Mouse (Mus musculus) liver, embryonic 14.5 days (tissue): ENCODE data around the gene Pnldc1. TPM values are rescaled to one million over a fixed set of nuclear protein-coding genes. Genes with fewer than 3 reads are reported as not detected.

Source experiments
- ATAC-seq: fragments of 200-750 bp; cut with Nextera tagmentation; 2 replicates; pipeline ENCODE4 v1.8.0; 2017; ENCODE audit warnings: moderate number of reproducible peaks, mild to moderate bottlenecking, moderate library complexity; ENCODE audit not compliant: insufficient read depth
- DNase-seq, 3 experiments: peaks; one replicate each; pipeline ENCODE4 v3.0.0-alpha.2; 2012 to 2013; ENCODE audit warnings: low read depth in 3 of 3, low spot score in 3 of 3
- H3K27ac ChIP-seq: fragments of 300-500 bp; sonication (generic); 2 replicates; pipeline ENCODE4 v1.5.1; 2014; ENCODE audit warnings: moderate library complexity, mild to moderate bottlenecking, control low read depth, inconsistent platforms
- H3K27me3 ChIP-seq: fragments of 300-500 bp; sonication (generic); 2 replicates; pipeline ENCODE4 v1.6.1; 2014; ENCODE audit warnings: mild to moderate bottlenecking, low read length, moderate library complexity; ENCODE audit not compliant: control insufficient read depth, insufficient read depth
- H3K36me3 ChIP-seq: fragments of 300-500 bp; sonication (generic); replicated peaks from 2 replicates; pipeline ENCODE4 v1.6.1; 2014; ENCODE audit warnings: low read depth; ENCODE audit not compliant: control insufficient read depth, insufficient read depth
- H3K4me1 ChIP-seq, 2 experiments: fragments of 200-500 bp in 1 of 2; fragments of 300-500 bp in 1 of 2; sonication (generic) in 1 of 2; replicated peaks; 2 replicates each; pipeline ENCODE4 v1.6.1; 2012 to 2014; ENCODE audit warnings: antibody characterized with exemption in 1 of 2, inconsistent platforms in 1 of 2, low read length in 1 of 2; ENCODE audit not compliant: control insufficient read depth in 2 of 2, insufficient read depth in 2 of 2
- H3K4me2 ChIP-seq: fragments of 300-500 bp; sonication (generic); 2 replicates; pipeline ENCODE4 v1.6.1; 2014; ENCODE audit warnings: low read depth, mild to moderate bottlenecking, control low read depth, moderate library complexity
- H3K4me3 ChIP-seq, 2 experiments: fragments of 200-500 bp in 1 of 2; fragments of 300-500 bp in 1 of 2; sonication (generic) in 1 of 2; 2 replicates each; pipeline ENCODE4 v1.5.1; 2012 to 2014; ENCODE audit warnings: low read depth in 2 of 2, low read length in 2 of 2, mild to moderate bottlenecking in 2 of 2, control low read depth in 1 of 2, inconsistent platforms in 1 of 2, moderate library complexity in 1 of 2; ENCODE audit not compliant: insufficient read depth in 1 of 2
- H3K9ac ChIP-seq: fragments of 300-500 bp; sonication (generic); replicated peaks from 2 replicates; pipeline ENCODE4 v1.6.1; 2014; ENCODE audit warnings: mild to moderate bottlenecking, control low read depth, moderate library complexity
- H3K9me3 ChIP-seq: fragments of 300-500 bp; sonication (generic); 2 replicates; pipeline ENCODE4 v1.6.1; 2016; ENCODE audit warnings: low read length, mixed read lengths; ENCODE audit not compliant: control insufficient read depth
- CTCF ChIP-seq: IDR thresholded peaks from 2 replicates; pipeline ENCODE4 v1.5.1; 2016; ENCODE audit warnings: antibody characterized with exemption, low read depth, control low read depth
- EP300 ChIP-seq: IDR thresholded peaks from 2 replicates; pipeline ENCODE4 v1.6.1; 2016; ENCODE audit warnings: antibody characterized with exemption, low read depth
- WGBS: fragments of 180-500 bp; shearing (Covaris S2); extraction: QIAGEN DNeasy Blood & Tissue Kit; methylation state at CpG from one replicate; pipeline ENCODE4 v1.1.7; 2014; ENCODE audit not compliant: insufficient replicate concordance; 5-methylcytosine and 5-hydroxymethylcytosine counted together
- microRNA-seq: library from miRNA; unstranded; fragments of <30 nt; microRNA quantifications from one replicate; pipeline ENCODE4, GENCODE M21; 2016
- polyA plus RNA-seq, 2 experiments: library from polyadenylated mRNA; depleted of rRNA in 1 of 2; stranded (reverse) in 1 of 2; unstranded in 1 of 2; fragments of >200 nt; fragmentation: Nextera tagmentation in 1 of 2; extraction: Ambion mirVana in 1 of 2; gene quantifications; 2 replicates each; pipeline versions ENCODE4 v1.2.1 to v1.2.3; 2012 to 2014

The Pnldc1 gene
- polyA plus RNA-seq, 2 experiments, result 0.44 to 0.50 TPM

GRCm38 (mm10) chr17:12843826-12844225 lies 66.2 kb downstream of the Pnldc1 start:
- DNase-seq, result no peak
- H3K4me1 ChIP-seq, result no peaks in the 10 kb centered on the region
- TF ChIP-seq EP300 (no peak), CTCF (no peak)
- H3K4me3 ChIP-seq, result no peak overlapping the region
- no peak overlapping the region for H3K27ac ChIP-seq
- H3K36me3 ChIP-seq, result no peaks in the 10 kb centered on the region
- ATAC-seq, result no peak
- WGBS, result 32% methylated on average over 6 of the region's 6 CpGs
- H3K9ac ChIP-seq, result no peak overlapping the region
- H3K9me3 ChIP-seq, result no peaks in the 10 kb centered on the region
- no peak overlapping the region for H3K4me2 ChIP-seq
- H3K27me3 ChIP-seq, result no peaks in the 10 kb centered on the region

GRCm38 (mm10) chr17:12839475-12840267 lies 70.4 kb downstream of the Pnldc1 start:
- H3K9ac ChIP-seq, result no peak overlapping the region
- no peak overlapping the region for H3K4me3 ChIP-seq
- H3K36me3 ChIP-seq, result no peaks in the 10 kb centered on the region
- no peak overlapping the region for H3K27ac ChIP-seq
- no peak for TF ChIP-seq CTCF
- TF ChIP-seq EP300, result no peak
- WGBS, result 53% methylated on average over 10 of the region's 10 CpGs
- H3K27me3 ChIP-seq, result no peaks in the 10 kb centered on the region; the same call in 1 of the 2 replicates
- H3K4me1 ChIP-seq, result no peaks in the 10 kb centered on the region
- ATAC-seq, result no peak
- no peak overlapping the region for H3K4me2 ChIP-seq
- H3K9me3 ChIP-seq, result no peaks in the 10 kb centered on the region
- no peak for DNase-seq

Small RNAs within 50 kb of the gene (microRNA-seq; reads per million reads assigned to microRNA genes)
- gene Gm24085, result not detected

Other genes with a start within 250 kb of the Pnldc1 start
- not detected in 2 replicates for gene Slc22a1, start 234.4 kb downstream of the Pnldc1 start, polyA plus RNA-seq (2012; rRNA removed)
- 0.11 TPM in 1 of 2 replicates, not detected in the other for gene Slc22a1, start 234.4 kb downstream of the Pnldc1 start, polyA plus RNA-seq (2014; fragmentation: Nextera tagmentation; extraction: Ambion mirVana)
- 9.5 and 12.6 TPM in 2 replicates for gene Igf2r, start 140.6 kb downstream of the Pnldc1 start, polyA plus RNA-seq (2012; rRNA removed)
- 12.8 and 14.8 TPM in 2 replicates for gene Igf2r, start 140.6 kb downstream of the Pnldc1 start, polyA plus RNA-seq (2014; fragmentation: Nextera tagmentation; extraction: Ambion mirVana)
- gene Mas1, start 42.1 kb downstream of the Pnldc1 start, polyA plus RNA-seq (2012; rRNA removed), result 0.08 and 0.16 TPM in 2 replicates
- not detected in 2 replicates for gene Mas1, start 42.1 kb downstream of the Pnldc1 start, polyA plus RNA-seq (2014; fragmentation: Nextera tagmentation; extraction: Ambion mirVana)
- gene Mrgprh, start 34.2 kb downstream of the Pnldc1 start, polyA plus RNA-seq (2012; rRNA removed), result not detected in 2 replicates
- not detected in 2 replicates for gene Mrgprh, start 34.2 kb downstream of the Pnldc1 start, polyA plus RNA-seq (2014; fragmentation: Nextera tagmentation; extraction: Ambion mirVana)
- gene Tcp1, start 5.5 kb upstream of the Pnldc1 start, polyA plus RNA-seq (2012; rRNA removed), result 68.1 and 110 TPM in 2 replicates
- 249 and 251 TPM in 2 replicates for gene Tcp1, start 5.5 kb upstream of the Pnldc1 start, polyA plus RNA-seq (2014; fragmentation: Nextera tagmentation; extraction: Ambion mirVana)
- 45.5 and 55.4 TPM in 2 replicates for gene Mrpl18, start 6.1 kb upstream of the Pnldc1 start, polyA plus RNA-seq (2012; rRNA removed)
- 107 and 111 TPM in 2 replicates for gene Mrpl18, start 6.1 kb upstream of the Pnldc1 start, polyA plus RNA-seq (2014; fragmentation: Nextera tagmentation; extraction: Ambion mirVana)
- gene Acat3, start 30.4 kb upstream of the Pnldc1 start, polyA plus RNA-seq (2012; rRNA removed), result 2.8 and 3.9 TPM in 2 replicates
- 3.9 and 4.4 TPM in 2 replicates for gene Acat3, start 30.4 kb upstream of the Pnldc1 start, polyA plus RNA-seq (2014; fragmentation: Nextera tagmentation; extraction: Ambion mirVana)
- 29.2 and 36.3 TPM in 2 replicates for gene Acat2, start 50.5 kb upstream of the Pnldc1 start, polyA plus RNA-seq (2012; rRNA removed)
- gene Acat2, start 50.5 kb upstream of the Pnldc1 start, polyA plus RNA-seq (2014; fragmentation: Nextera tagmentation; extraction: Ambion mirVana), result 55.4 and 59.3 TPM in 2 replicates
- gene Wtap, start 83.9 kb upstream of the Pnldc1 start, polyA plus RNA-seq (2012; rRNA removed), result 13.3 and 24.5 TPM in 2 replicates
- 51.9 and 54.6 TPM in 2 replicates for gene Wtap, start 83.9 kb upstream of the Pnldc1 start, polyA plus RNA-seq (2014; fragmentation: Nextera tagmentation; extraction: Ambion mirVana)
- gene Sod2, start 96.6 kb upstream of the Pnldc1 start, polyA plus RNA-seq (2012; rRNA removed), result 40.4 and 105 TPM in 2 replicates
- 135 and 136 TPM in 2 replicates for gene Sod2, start 96.6 kb upstream of the Pnldc1 start, polyA plus RNA-seq (2014; fragmentation: Nextera tagmentation; extraction: Ambion mirVana)
- gene Gpr31b, start 142.1 kb upstream of the Pnldc1 start, polyA plus RNA-seq (2012; rRNA removed), result not detected in 2 replicates
- 0.11 TPM in 1 of 2 replicates, not detected in the other for gene Gpr31b, start 142.1 kb upstream of the Pnldc1 start, polyA plus RNA-seq (2014; fragmentation: Nextera tagmentation; extraction: Ambion mirVana)
- 0.10 TPM in 1 of 2 replicates, not detected in the other for gene Tcp10b, start 150.9 kb upstream of the Pnldc1 start, polyA plus RNA-seq (2012; rRNA removed)
- not detected in 2 replicates for gene Tcp10b, start 150.9 kb upstream of the Pnldc1 start, polyA plus RNA-seq (2014; fragmentation: Nextera tagmentation; extraction: Ambion mirVana)
- gene Unc93a, start 221.6 kb upstream of the Pnldc1 start, polyA plus RNA-seq (2012; rRNA removed), result not detected in 2 replicates
- not detected in 2 replicates for gene Unc93a, start 221.6 kb upstream of the Pnldc1 start, polyA plus RNA-seq (2014; fragmentation: Nextera tagmentation; extraction: Ambion mirVana)